Mouse (Mus musculus) adrenal gland, postnatal 25 days (tissue): Measurements from ENCODE around the gene Gpr1. TPM values are rescaled to one million over a fixed set of nuclear protein-coding genes. Genes with fewer than 3 reads are reported as not detected.
"Not testable (repeated sequence)": the region's sequence is repeated elsewhere in the genome, so short reads cannot be mapped to it uniquely, and the experiment has no call there.

Experiments
- DNase-seq: peaks from one replicate; pipeline ENCODE4 v3.0.0; 2021; ENCODE audit warnings: mixed read lengths
- total RNA-seq: library from RNA; stranded (reverse); gene quantifications from 2 replicates; pipeline ENCODE4 v1.2.3, GENCODE M21; 2021

Gpr1 gene
- total RNA-seq, 1 experiment from 2014 or later = not detected

DNA sequence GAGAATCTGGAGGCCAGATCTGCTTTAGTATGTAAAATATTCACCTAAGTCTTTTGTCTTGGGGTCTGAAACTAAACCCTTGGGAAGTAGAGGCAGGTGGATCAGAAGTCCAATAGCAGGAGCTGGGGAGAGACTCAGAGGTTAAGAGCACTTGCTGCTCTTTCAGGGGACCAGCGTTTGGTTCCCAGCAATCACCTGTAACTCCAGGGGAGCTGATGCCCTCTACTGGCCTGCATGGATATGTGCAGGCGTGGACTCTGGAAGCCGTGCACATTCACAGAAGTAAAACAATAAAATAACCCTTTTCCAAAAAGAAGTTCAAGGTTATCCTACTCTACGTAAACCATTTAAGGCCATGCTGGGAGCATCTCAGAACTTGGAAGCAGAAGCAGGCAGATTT, 4.9 kb upstream of the Gpr1 start:
- no peak for DNase-seq

DNA sequence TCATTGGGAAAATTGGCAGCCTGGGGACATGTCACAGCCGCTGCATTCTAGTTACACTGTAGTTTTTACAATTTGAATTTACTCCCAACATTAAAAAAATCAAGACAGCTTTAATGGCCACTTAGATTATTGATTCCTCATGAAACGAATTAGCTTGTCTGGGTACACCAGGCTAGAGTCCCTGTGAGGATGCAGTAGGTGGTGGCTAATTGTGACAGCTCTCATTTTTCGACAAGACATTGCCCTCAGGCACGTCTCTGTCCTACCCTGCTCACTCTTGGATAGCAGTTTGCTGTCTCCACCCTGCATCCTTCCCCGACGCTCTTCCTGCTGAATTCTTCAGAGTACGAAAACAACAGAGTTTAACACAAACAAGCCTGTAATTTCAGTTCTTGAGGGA, 288 bp upstream of the Gpr1 start:
- no peak for DNase-seq

DNA sequence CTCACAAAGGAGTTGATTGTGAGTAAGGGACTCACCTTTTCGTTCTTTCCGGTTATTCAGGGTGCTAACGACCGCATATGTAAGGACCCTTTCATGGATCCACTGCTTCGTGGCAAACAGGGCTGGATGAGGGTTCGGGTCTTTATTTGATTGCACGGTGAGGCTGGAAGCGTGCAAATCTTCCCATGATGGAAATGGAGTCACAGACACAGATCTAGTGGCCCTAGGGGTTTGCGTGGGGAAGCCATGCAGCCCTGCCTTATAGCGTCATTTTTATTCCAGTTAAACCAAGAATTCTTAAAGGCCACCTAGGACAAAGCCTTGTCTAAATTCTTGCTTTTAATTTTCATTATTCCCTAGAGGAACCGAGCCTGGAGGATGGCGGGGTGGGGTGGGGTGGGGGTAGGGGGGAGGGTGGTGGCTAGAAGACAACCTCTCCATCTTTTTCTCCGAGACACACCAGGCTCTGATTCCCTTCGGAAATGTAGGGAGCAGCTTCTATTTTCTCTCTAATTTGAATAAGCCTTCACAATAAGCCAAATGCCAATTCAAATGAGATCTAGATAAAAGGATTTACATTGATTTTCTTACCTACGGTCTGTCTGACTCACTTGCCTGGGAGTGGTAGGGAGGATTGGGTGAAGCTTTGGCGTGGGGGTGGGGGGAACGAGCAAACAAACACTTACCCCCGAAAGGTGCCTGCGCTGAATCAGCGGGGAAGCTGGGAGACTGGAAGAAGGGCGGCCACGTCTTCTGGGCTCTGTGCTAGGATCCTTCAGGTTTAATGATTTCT, 669 bp downstream of the Gpr1 start:
- DNase-seq = no peak

DNA sequence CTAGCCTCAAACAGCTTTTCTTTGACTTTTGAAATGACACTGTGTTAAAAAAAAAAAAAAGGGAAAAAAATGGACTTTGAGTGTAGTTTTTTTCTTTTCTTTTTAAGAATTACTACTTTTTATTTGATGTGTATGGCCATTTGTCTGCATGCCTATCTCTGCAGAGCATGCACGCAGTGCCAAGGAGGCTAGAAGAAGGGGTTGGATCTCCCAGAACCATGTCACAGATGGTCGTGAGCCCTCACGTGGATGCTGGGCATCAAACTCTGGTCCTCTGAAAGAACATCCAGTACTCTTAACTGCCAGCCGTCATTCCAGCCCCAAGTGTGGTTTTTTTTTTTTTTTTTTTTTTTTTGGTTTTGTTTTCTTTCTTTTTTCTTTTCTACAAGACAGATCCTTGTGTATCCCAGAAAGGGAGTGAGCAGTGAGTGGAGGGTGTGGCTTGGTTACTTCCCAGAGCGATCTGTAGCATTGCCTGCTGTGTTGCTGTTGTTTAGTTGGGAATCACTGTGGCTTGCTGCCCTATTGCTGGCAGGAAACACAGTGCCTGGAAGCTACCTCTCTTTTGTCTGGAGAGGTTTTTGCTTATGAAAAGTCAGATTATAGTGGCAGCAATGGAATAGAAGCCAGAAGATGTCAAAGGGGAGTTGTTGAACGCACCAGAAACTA, 4.3 kb downstream of the Gpr1 start:
- no peak for DNase-seq

DNA sequence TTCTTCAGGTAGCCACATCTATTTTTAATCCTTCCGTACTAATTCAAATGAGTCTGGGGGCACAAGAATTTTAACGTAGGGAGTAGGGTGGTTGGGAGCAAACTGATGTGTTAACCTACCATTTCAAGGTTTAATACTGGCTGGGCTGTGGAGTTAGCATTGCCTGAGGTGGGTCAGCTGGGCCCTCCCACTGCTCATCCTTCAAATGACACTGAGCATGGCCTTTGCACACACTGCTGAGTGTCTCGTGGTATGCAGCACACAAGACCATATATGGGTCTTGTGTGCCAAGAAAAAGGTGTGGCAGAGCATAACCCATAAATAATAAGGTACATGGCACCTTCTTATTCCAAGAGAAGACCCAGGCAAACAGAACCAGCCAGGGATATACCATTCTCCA, 6.7 kb downstream of the Gpr1 start:
- no peak for DNase-seq

DNA sequence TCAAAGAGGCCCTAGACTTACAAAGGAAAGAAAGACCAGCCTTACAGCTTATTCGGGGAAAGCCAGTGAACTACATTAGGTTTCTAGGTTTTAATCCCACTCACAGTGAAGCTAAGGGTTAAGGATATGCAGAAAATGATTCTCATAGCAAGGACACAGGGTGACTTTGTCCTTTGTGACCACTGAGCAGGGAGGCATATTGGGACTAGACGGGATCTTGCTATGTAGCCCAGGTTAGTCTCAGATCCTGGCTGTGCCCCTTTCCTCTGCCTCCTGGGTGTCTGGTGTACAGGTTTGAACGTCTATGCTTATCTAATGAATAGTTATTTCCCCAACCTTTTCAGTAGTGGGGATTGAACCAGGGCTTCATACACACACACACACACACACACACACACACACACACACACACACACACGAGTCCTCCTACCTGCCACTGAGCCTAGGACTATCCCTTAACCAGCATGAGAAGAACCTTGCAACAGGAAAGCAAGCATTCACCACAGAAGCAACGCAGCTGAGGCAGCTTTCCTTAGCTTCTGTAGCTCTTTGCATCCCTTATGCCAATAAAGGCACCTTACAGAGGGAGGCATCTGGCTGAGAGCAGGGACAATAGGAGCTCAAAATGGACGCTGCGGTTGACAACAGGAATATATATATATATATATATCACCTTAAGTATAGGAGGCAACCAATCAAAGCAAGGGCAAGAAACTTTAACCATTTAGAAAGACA, 9.5 kb downstream of the Gpr1 start:
- no peak for DNase-seq

DNA sequence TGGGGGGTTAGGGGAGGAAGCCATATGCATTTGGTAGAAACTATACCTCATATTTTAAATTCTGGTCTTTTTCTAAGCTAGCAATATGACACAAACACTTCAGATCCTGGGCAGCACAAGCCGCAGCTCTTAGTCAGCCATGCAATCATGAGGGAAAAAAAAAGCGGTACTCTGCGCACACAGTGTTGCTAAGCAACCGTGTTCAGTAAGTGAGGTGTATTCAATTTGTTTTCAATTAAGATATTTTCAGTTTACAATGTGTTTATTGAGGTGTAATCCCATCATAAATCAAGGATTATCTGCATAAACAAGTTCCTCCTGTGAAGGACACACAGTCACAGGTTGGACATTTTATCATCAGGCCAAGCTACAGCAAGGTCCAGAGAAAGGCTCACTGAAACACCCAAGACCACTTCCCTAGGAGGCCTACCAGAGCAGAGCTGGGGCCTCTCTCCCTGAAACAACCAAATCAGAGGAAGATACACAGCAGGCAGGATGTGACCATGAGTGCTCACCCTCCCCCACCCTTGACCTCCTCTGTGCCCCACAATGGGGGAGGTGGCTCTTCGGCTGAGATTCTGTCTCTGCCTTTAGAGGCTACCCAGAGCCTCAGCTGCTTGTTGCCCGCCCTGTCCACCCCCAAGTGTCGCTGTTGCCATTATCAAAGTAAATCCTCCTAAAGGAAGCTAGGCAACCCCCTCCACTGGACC, 10.2 kb downstream of the Gpr1 start:
- no peak for DNase-seq

DNA sequence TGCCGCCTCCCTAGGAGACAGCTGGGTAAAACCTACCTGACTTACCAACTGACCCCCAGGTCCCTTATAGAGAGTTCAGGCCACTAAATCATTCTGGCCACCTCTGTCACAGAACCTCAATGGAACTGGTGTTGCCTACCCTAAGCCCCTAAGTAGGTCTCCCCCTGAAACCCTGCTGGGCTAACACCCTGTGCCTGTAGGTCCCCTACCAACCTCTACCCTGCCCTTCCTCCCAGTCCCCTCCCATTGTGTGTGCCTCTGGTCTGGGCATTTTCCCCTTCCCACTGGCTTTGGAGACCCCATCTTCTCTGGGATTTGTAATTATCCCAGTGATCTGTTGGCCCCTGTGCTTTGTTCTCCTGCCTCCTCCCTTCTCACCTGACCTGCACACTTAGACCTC, 10.9 kb downstream of the Gpr1 start:
- no peak for DNase-seq

DNA sequence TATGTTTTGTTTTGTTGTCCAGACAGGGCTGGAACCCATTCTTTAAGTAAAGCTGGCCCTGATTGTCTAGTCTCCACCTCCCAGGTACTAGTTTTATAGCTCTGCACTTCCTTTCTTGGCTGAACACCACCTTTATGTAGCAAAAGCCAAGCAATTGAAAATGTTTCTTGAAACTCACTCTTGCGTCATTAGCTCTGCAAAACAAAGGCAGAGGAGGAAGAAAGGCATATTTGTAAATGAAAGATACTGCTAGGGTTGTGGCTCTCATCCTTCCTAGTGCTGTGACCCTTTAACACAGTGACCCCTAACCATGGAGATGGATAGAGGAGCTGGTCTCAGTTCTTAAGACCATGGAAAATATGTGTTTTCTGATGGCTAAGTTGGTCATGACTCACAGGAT, 12.7 kb downstream of the Gpr1 start:
- no peak for DNase-seq

DNA sequence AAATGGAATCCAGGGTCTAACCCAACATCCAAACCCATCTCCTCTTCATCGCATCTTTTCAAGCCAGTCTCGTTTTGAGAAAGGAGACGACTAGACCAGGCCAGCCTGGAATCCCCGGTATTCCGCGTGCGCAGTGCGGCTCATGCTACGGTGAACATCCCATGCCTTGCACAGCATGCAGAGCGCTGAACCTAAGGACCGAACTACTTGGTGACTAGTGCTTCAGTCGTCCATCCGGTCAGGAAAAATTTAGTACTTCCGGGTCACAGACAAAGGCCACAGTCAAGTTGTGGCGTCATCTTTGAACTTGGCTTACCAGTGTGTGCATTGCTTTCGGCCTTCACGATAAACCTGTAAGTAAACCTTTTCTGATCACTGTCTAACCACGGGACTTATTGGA, 14.0 kb downstream of the Gpr1 start:
- no peak for DNase-seq

DNA sequence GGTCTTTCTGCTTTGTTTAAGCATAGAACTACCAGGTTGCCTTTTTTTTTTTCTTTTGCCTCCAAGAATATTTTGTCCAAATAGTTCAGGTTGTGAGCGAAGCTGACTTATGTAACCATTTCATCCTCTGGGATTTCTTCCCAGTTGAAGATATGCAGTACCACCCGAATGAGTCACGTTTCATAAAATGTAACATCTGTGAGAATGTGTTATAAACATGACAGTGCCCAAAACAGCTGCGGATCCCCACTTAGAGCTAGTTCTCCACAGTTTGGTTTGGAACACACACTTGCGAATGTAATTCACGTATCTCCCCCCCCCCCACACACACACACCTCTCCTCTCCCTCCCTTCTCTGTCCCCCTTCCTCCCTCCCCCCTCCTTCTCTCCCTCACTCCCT, 15.0 kb downstream of the Gpr1 start:
- no peak for DNase-seq

DNA sequence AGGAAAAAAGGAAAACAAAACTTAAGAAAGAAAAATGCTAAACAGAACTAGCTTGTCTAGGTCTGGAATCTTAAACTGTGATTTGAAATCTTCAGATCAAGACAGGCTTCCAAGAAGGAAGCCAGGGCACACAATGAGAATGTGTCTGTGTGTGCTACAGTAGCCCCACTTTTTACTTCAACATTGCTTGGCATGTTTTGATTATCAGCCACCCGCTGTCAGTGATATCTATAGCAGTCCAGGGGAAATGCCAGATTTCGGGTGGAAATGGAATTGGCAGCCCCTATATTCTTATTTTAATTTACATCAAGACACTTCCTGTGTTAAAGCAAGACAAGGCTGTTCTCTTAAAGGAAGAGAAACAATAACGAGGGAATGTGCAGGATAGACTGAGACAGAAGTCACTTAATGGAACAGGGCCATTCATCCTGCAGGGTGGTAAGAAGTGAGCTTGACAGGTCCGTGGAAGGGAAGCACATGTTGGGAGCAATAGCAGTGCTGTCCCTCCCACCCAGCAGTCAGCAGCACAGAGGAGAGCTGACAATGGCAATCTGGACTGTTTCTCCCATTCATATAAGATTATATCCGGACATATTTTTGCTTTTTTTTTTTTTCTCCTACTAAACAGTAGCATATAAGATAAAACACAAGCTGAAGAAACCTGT, 18.4 kb downstream of the Gpr1 start:
- DNase-seq = no peak

DNA sequence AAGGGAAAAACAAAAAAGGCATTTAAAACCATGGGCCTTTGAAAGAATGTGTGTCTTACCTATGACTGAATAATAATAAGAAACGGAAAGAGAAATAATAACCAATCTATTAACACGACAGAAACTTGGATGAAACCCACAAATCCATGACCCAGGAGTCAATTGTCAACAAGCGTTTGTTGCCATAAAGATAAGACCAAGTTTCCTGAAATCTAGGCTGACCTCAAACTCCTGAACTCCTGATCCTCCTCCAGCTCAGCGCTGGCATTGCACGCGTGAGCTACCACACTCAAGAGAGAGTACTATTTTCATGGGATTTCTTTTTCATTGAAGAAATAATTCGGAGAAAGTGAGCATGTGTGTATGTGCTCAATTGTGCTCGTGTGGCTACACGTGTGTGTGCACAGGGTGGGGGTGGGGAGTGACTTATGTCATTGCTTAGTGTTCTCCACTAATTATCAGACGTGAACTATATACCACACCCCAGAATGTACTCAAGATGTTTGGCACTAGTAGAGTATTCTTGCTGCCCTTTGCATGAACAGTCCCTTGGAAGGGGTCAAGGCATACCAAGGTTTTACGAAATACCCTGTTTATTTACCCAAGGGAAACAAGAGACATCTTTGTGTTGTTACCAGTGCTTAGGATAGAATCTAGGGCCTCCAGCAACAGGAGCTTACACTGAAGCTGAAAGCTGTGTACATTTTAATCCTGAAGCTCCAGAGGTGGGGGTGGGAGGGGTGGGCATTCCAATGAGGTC, 21.9 kb downstream of the Gpr1 start:
- DNase-seq = no peak

DNA sequence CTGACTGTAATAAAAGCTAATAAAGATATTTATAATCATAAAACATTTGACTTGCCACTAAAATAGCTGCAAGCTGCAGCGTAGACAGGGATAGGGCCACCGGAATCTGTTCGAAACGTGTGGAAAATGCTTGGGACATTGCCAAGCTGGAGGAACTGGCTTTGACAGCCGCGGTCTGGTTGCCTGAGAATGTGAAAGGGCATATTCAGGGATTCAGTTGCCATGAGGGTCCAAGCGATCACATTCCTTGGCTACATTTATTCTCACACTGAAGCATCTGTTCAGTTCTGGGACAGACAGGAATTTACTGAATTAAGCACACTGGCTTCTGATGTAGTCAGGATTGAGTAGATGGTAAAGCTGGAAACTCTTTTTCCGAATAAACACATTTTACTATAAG, 23.5 kb downstream of the Gpr1 start:
- no peak for DNase-seq

DNA sequence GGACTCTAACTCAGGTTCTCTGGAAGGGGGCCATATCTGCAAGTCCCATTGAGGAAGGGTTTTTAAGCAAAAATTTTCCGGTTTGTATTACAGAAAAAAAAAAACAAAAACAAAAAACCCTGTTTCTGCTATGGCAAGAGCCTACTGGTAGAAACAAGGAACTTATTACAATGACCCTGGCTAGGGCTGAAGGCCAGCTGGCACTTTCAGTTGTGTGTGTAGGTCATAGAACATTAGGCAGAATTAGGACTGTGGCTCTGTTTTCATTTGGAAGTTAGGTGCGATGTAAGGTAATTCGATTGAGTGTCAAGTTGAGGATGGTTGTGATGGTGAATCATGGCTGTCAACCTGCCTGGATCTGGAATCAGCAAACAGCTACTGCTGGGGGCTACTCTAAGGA, 25.8 kb downstream of the Gpr1 start:
- DNase-seq = no peak

DNA sequence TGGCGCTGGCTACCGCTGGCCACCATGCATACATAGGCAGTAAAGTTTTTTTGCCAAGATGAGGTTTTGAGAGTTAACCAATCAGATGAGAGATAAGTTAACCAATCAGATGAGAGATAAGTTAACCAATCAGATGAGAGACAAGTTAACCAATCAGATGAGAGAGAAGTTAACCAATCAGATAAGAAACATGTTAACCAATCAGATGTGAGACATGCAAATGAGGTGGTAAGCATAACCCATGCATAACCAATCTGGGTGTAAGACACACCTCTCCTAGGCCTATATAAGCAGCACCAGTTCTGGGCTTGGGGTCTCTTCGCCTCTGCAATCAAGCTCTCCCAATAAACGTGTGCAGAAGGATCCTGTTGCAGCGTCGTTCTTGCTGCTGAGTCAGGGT, 28.9 kb downstream of the Gpr1 start:
- not testable (repeated sequence) for DNase-seq

DNA sequence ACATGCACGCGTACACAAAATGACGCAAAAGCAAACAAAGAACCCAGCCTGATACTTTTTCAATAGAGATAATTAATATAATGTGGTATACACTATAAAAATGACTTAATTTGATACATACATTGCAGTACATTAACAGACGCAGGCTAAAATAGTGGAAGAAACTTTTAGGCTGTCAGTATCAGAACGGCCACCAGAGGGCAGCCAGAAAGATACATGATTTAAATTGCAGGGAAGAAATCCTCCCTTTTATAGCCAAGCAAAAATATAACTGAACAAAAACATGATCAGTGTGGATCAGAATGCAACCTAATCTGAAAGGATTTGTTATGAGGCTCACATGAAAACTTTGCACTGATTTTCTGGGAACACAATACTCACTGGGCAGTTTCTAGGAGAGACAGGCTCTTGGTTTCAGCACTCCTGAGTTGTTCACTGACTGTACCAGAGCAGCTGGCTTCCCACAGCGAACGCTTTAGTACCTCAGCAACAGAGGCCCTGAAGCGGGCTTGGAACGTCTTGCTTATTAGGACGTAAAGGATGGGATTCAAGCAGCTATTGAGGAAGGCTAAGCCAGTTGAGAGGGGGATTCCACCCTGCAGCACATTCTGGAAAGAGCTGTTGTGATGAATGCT, 31.6 kb downstream of the Gpr1 start:
- peak; percentile 55 for DNase-seq

DNA sequence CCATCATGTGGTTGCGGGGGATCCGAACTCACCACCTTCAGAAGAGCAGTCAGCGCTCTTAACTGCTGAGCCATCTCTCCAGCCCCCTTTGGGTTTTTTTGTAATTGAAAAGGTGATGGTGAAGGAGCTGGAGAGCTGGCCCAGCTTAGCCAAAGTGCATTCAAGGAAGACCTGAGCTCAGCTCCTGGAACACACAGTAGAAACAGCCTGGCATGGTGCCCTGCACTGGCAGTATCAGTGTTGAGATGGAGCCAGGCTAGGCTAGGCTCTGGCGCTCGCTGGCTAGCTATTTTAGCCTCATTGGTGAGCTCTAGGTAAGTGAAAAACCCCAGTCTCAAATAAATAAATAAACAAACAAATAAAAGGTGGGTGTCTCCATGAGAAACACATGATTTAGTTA, 32.1 kb downstream of the Gpr1 start:
- DNase-seq = peak; percentile 75

DNA sequence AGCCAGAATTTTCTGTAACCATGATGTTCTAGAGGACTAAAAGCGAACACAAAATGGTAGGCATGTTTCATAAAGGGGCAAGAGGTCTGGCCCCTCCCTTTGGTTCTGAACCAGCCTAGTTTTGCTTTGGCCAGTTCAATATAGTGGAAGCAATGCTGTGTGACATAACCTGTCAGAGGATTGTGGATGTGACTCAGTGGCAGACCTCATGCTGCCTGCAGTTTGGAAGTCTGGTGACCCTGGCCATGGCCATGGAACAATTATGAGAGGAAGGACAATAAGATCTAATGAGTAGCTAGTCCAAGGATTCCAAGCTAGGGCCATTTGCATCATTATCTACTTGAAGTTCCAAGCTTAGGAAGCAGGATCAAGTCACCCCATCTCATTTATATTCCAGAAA, 32.9 kb downstream of the Gpr1 start:
- no peak for DNase-seq

DNA sequence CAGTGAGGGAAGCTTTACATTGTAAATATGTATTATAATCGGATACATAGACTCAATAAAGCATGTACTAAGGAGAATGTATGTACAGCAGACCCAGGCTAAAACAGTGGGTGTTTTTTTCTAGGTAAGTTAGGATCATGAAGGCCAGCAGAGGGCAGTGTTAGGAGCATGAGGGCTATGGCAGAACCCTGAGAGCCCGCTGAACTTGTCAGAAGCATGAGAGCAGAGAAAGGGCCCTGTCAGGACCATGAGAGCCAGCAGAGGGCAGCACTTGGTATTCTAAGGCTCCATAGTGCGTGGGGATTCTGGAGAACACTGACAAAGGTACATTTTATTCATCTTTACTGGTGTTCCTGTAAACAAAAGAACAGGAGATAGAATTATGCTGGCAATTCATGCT, 33.3 kb downstream of the Gpr1 start:
- DNase-seq = peak; percentile 87

DNA sequence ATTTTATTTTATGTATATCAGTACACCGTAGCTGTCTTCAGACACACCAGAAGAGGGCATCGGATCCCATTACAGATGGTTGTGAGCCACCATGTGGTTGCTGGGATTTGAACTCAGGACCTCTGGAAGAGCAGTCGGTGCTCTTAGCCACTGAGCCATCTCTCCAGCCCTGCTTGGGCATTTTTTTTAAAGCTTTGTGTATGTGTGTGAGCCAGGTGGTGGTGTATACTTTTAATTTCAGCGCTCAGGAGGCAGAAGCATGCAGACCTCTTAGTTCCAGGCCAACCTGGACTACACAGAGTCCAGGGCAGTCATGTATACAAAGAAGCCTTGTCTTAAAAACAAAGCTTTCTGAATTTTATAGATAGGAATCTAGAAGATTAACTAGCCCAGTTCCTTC, 33.8 kb downstream of the Gpr1 start:
- DNase-seq = not testable (repeated sequence)
